Mouse (Mus musculus): ENCODE measurements around the gene Clpb.

DNA sequence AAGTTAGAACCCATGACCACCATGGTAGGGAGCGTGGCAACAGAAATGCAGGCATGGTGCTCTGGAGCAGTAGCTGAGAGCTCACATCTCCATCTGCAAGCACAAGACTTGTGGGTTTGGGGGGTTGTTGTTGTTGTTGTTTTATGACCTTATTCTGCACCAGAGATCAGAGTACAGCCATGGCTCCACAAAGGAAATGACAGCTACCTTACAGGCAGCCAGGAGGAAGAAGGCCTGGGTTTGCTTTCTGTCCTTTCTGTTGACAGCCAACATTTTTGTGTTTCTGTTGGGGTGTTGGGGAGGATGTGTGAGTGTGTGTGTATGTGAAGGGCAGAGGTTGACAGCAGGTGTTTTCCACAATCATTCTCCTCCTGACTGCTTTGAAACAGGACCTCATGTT lies 71.9 kb downstream of the Clpb start:
- no peak for TF ChIP-seq CTCF (IDR thresholded peaks at IDR 0.05; ENCODE audit: borderline replicate concordance, control insufficient read depth, extremely low read depth, insufficient read depth, low read length, poor library complexity)
- TF ChIP-seq POLR2A (IDR thresholded peaks at IDR 0.05; ENCODE audit: control insufficient read depth, extremely low read depth, insufficient read depth, low read length, poor library complexity) = no peak
